Mouse (Mus musculus) heart, adult 2 months (tissue): ENCODE data around the gene Atg16l2.

ENCODE experiments used
- CTCF ChIP-seq: fragments of 200-600 bp; IDR thresholded peaks from 2 replicates; pipeline ENCODE4 v1.8.1; 2022; ENCODE audit warnings: antibody characterized with exemption, mild to moderate bottlenecking, moderate library complexity
- EP300 ChIP-seq: fragments of 200-500 bp; IDR thresholded peaks from 2 replicates; pipeline ENCODE4 v1.6.1; 2011; ENCODE audit warnings: low read depth, low read length, control low read depth; ENCODE audit not compliant: insufficient read depth
- POLR2A ChIP-seq: fragments of 200-500 bp; IDR thresholded peaks from 2 replicates; pipeline ENCODE4 v1.6.1; 2011; ENCODE audit warnings: mild to moderate bottlenecking, low read depth, low read length, control low read depth; ENCODE audit not compliant: insufficient read depth

GRCm38 (mm10) chr7:101272466-101273160 lies 29.4 kb downstream of the Atg16l2 start:
- TF ChIP-seq CTCF (no peak), POLR2A (no peak), EP300 (no peak)
